Mouse (Mus musculus) kidney, embryonic 14.5 days (tissue): ENCODE measurements around the gene Cmss1. TPM values are rescaled to one million over a fixed set of nuclear protein-coding genes. Genes with fewer than 3 reads are reported as not detected.

Experiments used
- ATAC-seq: fragments of 200-750 bp; cut with Nextera tagmentation; 2 replicates; pipeline ENCODE4 v1.8.0; 2017; ENCODE audit warnings: moderate number of reproducible peaks, mild to moderate bottlenecking, moderate TSS enrichment, moderate library complexity; ENCODE audit not compliant: low FRiP score, low TSS enrichment
- H3K27ac ChIP-seq: fragments of 300-500 bp; sonication (generic); 2 replicates; pipeline ENCODE4 v1.5.1; 2014; ENCODE audit warnings: low read depth, mild to moderate bottlenecking, low read length, moderate library complexity, mixed read lengths
- H3K27me3 ChIP-seq: fragments of 300-500 bp; sonication (generic); 2 replicates; pipeline ENCODE4 v1.6.1; 2014; ENCODE audit warnings: mild to moderate bottlenecking, low read length; ENCODE audit not compliant: control insufficient read depth, insufficient read depth
- H3K36me3 ChIP-seq: fragments of 300-500 bp; sonication (generic); 2 replicates; pipeline ENCODE4 v1.6.1; 2014; ENCODE audit warnings: low read length, mixed read lengths; ENCODE audit not compliant: control insufficient read depth, insufficient read depth
- H3K4me1 ChIP-seq: fragments of 300-500 bp; sonication (generic); 2 replicates; pipeline ENCODE4 v1.6.1; 2014; ENCODE audit warnings: low read length, mixed read lengths; ENCODE audit not compliant: control insufficient read depth, insufficient read depth
- H3K4me2 ChIP-seq: fragments of 300-500 bp; sonication (generic); replicated peaks from 2 replicates; pipeline ENCODE4 v1.6.1; 2014; ENCODE audit warnings: low read depth, mild to moderate bottlenecking, low read length
- H3K4me3 ChIP-seq: fragments of 300-500 bp; sonication (generic); 2 replicates; pipeline ENCODE4 v1.5.1; 2014; ENCODE audit warnings: mild to moderate bottlenecking, low read length
- H3K9ac ChIP-seq: fragments of 300-500 bp; sonication (generic); 2 replicates; pipeline ENCODE4 v1.6.1; 2014; ENCODE audit warnings: low read depth, mild to moderate bottlenecking, low read length, moderate library complexity
- H3K9me3 ChIP-seq: fragments of 300-500 bp; sonication (generic); 2 replicates; pipeline ENCODE4 v1.6.1; 2016; ENCODE audit warnings: low read length; ENCODE audit not compliant: control insufficient read depth
- WGBS: fragments of 180-500 bp; shearing (Covaris S2); extraction: QIAGEN DNeasy Blood & Tissue Kit; methylation state at CpG from one replicate; pipeline ENCODE4 v1.1.7; 2014; 5-methylcytosine and 5-hydroxymethylcytosine counted together
- polyA plus RNA-seq: library from polyadenylated mRNA; unstranded; fragments of >200 nt; fragmentation: Nextera tagmentation; extraction: Ambion mirVana; gene quantifications from 2 replicates; pipeline ENCODE4 v1.2.1, GENCODE M21; 2014

Gene Cmss1
- polyA plus RNA-seq, 1 experiment from 2014 or later: 63.4 TPM

DNA sequence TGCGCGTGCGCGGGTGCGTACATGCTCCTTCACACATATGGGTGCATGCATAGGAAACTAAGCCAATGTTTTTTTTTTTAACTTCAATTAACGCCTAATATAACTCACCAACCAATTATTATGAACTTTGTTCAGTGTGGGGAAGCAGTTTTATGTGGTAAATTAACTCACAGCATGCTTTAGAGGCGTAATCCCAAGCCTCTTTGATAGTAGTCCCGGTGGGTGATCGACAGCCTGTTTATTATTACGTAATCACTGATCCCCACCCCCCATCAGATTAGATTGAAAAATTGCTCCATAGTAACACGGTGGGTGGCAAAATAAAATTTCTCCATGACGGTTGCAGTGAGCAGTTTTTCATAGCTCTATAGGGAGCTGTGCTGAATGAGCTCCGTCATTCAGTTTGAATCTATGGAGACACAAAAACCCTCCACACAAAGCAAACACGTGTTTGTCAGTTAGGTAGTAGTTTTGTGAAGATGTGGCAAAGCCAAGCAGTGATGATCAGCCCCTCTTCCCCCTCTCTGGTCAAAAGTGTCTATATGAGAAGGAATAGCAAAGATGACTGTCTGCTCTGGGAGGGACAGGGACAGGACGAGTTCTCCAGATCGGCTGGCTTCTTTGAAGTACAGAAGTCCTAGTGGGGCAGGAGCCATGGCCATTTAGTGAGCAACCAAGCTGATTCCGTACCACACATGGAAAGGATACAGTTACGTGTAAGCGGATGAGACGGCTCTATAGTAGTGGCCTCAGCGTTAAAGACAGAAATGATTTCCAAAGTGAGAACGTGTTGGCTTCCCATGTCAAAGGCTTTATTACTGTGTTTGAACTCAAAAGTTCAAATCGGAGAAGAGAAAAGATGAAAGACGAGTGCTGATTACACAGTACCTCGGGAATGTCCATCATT lies 303.6 kb downstream of the Cmss1 start:
- H3K4me1 ChIP-seq: no peaks in the 10 kb centered on the region
- H3K4me3 ChIP-seq: no peak overlapping the region
- H3K27ac ChIP-seq: no peak overlapping the region
- no peaks in the 10 kb centered on the region for H3K9me3 ChIP-seq
- H3K27me3 ChIP-seq: no peaks in the 10 kb centered on the region
- no peak for ATAC-seq
- H3K4me2 ChIP-seq: no peak overlapping the region
- H3K9ac ChIP-seq: no peak overlapping the region
- no peaks in the 10 kb centered on the region for H3K36me3 ChIP-seq
- WGBS: 86% methylated on average over 25 of the region's 25 CpGs

DNA sequence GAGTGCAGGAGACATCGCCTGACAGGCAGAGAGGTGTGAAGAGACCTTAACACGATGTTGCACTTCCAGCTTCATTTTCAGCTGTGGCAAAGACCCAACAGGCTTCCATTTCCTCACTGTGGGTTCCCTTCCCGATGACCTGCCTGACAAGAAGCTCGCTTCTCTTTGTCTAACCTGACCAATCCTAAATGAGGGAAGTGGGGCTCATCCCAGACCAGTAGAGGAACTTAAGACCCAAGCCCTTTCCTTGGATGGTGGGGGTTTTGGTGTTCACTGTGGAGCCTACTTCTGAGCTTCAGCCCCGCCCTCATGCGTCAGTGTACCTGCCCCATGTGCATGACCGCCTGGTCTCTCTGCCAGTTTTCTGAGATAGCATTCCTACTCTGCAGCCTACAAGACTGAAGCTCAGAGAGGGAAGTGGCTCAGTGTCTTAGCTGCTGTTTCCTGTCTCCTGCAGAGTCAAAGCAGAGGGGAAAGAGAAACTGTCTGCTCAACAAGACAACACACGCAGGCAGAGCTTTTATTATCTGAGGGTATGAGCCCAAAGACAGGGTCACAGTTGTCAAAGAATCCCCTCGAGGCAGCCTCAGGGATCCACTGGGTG lies 305.1 kb downstream of the Cmss1 start:
- no peaks in the 10 kb centered on the region for H3K36me3 ChIP-seq
- no peak overlapping the region for H3K4me2 ChIP-seq
- no peaks in the 10 kb centered on the region for H3K27me3 ChIP-seq
- H3K9ac ChIP-seq: no peak overlapping the region
- ATAC-seq: no peak
- H3K4me1 ChIP-seq: no peaks in the 10 kb centered on the region
- no peak overlapping the region for H3K27ac ChIP-seq
- no peaks in the 10 kb centered on the region for H3K9me3 ChIP-seq
- WGBS: 77% methylated on average over 9 of the region's 9 CpGs
- no peak overlapping the region for H3K4me3 ChIP-seq

DNA sequence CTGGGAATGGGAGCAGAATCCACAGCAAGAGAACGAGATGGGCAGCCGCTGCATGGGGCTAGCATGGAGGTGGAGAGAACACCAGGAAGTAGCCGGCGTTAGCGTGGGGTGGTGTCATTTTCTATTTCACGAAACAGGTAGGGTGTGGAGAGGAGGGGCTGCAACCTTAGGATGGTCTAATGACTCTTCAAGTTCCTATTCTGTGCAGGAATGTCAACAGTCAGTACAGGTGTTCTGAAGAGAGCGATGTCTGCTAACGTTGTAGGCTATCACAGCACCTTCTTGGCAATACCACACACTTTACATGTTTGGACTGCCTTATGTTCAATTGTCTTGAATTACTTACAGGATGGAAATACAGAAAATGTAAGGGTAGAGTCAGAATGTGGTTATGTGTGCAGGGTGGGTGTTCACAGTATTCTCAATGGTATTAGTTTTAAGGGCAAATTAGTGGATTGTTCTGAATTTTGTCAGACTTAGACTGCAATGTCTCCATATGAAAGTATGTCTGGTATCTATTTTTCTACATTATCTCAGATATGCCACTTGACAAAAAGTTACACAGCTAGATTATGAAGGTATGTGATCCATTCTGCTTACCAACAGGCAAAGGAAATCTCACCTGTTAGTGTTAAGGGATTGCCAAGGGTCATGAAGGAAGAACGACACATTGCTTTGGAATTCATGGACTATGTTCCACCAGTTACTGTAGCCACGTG lies 311.3 kb downstream of the Cmss1 start:
- Histone ChIP-seq H3K4me3 (no peak overlapping the region), H3K9ac (no peak overlapping the region), H3K4me1 (no peaks in the 10 kb centered on the region), H3K36me3 (no peaks in the 10 kb centered on the region), H3K9me3 (no peaks in the 10 kb centered on the region), H3K4me2 (no peak overlapping the region), H3K27me3 (no peaks in the 10 kb centered on the region), H3K27ac (no peak overlapping the region)
- 80% methylated on average over 10 of the region's 10 CpGs for WGBS
- ATAC-seq: no peak

DNA sequence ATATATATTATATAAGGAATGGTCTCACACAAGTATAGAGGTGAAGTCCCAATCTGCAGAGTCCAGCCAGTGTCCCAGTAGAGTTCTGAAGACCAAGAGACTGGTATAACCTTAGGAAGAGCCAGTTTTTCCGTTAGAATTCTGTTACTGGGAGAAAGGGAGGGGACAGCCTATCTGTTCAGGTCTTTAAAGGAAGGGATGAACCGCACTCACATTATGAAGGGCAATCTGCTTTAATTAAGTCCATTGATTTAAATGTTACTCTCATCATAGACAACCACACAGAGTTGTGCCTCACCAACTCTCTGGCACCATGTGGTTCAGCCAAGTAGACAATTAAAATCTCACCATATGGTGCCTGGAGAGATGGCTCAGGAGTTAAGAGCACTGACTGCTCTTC lies 313.9 kb downstream of the Cmss1 start, which contains the start of gene Tmem30c:
Gene Tmem30c, minus strand, starts transcription at position 101 of the 400 bp plus-strand sequence.
- Histone ChIP-seq H3K4me3 (no peak within 1 kb of the TSS), H3K36me3 (no peaks in the 10 kb centered on the region), H3K9me3 (no peaks in the 10 kb centered on the region), H3K27me3 (no peaks in the 10 kb centered on the region), H3K9ac (no peak within 1 kb of the TSS), H3K4me2 (no peak within 1 kb of the TSS), H3K27ac (no peak within 1 kb of the TSS), H3K4me1 (no peaks in the 10 kb centered on the region)
- WGBS: 86% methylated on average over 2 of the region's 2 CpGs
- ATAC-seq: no peak

DNA sequence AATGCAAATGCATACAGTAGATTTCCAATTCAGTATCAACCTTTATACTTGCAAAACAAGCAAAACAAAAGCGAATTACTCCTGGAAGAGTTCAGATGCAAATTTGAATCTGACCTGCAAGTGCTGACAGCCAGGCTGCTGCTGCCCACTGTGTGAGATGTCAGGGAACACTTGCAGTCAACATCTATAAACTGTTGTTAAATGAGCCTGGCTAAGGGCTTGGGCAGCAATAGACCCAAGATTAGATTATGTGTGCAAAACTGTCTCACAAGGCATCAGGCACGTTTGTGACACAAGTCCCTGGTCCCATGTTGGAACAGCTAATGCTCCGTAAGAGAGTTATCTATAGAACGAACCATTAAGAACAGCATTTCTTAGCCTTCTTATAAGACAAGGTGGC lies 314.4 kb downstream of the Cmss1 start:
- Histone ChIP-seq H3K4me2 (no peak overlapping the region), H3K27ac (no peak overlapping the region), H3K4me3 (no peak overlapping the region), H3K27me3 (no peaks in the 10 kb centered on the region), H3K36me3 (no peaks in the 10 kb centered on the region), H3K4me1 (no peaks in the 10 kb centered on the region), H3K9ac (no peak overlapping the region), H3K9me3 (no peaks in the 10 kb centered on the region)
- no peak for ATAC-seq
- WGBS: 75% methylated on average over 4 of the region's 4 CpGs

DNA sequence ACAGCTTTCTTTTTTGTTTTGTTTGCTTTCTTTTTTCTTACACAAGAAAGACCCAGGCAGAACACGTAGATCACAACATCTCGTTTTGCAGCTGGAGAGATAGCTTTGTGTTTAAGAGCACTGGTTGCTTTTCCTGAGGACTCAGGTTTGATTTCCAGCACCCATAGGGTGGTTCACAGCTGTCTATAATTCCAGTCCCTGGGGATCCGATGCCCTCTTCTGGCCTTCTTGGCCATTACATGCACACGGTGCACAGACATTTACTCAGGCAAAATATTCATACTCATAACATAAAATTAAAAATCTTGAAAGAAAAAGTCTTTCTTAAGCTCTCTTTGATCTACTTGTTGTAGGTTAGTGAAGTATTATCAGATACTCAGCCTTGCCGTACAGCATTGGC lies 315.0 kb downstream of the Cmss1 start:
- no peaks in the 10 kb centered on the region for H3K36me3 ChIP-seq
- no peak overlapping the region for H3K4me3 ChIP-seq
- no peaks in the 10 kb centered on the region for H3K27me3 ChIP-seq
- no peaks in the 10 kb centered on the region for H3K9me3 ChIP-seq
- H3K4me1 ChIP-seq: no peaks in the 10 kb centered on the region
- ATAC-seq: no peak
- WGBS: 94% methylated on average over 5 of the region's 5 CpGs
- no peak overlapping the region for H3K9ac ChIP-seq
- no peak overlapping the region for H3K27ac ChIP-seq
- H3K4me2 ChIP-seq: no peak overlapping the region

DNA sequence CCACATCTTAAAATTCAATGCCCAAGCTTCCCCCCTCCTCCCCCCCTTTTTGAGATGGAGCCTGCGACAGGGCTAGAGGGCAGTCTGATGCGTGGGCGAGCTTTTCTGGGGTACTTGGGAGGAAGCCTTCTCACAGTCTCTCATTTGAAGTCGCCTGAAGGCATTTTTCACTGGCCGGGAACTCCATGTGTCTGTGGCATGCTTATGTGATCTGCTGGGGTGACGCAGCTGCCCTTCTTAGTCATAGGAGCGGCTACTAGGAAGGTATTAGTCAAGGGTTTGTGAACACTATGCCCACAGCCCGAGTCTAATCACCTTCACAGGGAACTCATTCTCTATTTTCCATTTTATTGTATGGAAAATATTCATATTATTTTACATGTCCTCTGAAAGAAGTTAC lies 325.2 kb downstream of the Cmss1 start:
- Histone ChIP-seq H3K27me3 (no peaks in the 10 kb centered on the region), H3K27ac (no peak overlapping the region), H3K9ac (no peak overlapping the region), H3K4me3 (no peak overlapping the region), H3K4me1 (no peaks in the 10 kb centered on the region), H3K9me3 (no peaks in the 10 kb centered on the region), H3K36me3 (no peaks in the 10 kb centered on the region), H3K4me2 (no peak overlapping the region)
- ATAC-seq: no peak
- WGBS: 68% methylated on average over 8 of the region's 8 CpGs

DNA sequence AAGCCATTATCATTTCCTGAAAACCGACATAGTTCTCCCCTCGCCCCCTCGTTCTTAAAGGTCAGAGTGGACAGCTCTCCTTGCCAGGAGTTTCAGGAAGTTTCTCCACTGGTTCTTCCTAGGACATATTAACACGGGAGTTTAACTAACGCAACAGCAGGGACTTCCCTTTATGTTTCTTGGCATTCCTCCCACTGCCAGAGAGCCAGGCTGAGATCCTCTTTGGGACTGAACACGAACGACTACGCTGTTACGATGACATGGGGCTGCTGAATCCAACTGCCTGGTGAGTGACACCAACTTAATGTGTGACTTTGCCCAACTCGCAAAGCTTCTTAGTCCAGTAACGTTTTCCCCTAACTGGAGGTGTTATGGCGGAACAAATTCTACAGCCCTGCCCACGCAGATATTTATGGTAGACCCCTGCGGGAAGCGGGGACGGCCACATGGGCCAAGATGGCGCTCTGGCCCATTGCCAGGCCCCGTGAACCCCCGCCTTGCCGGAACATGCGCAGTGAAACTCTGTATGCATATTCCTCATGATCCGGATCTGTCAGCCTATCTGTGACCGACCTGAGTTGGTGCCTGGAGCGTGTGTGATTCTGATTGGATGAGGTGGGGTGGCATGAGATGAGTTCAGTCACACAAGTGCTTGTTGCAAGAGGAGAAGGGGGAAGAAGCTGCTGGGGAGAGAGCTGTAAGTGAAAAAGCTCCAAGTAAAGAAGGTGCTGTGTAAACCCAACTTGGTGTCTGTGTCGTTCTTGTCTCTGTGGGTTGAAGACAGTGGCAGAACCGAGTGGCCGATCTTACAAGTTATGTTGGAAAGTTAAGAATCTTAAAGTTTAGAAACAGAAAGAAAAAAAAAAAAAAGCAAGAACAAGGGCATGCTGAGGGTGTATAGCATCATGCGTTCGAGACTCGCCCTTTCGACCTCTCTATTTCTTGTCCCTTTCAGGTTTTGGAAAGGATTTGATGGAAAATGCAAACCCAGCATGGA lies 326.1 kb downstream of the Cmss1 start:
- H3K36me3 ChIP-seq: no peaks in the 10 kb centered on the region
- H3K4me3 ChIP-seq: no peak overlapping the region
- H3K9me3 ChIP-seq: no peaks in the 10 kb centered on the region
- H3K27me3 ChIP-seq: no peaks in the 10 kb centered on the region
- H3K4me2 ChIP-seq: no peak overlapping the region
- no peak overlapping the region for H3K27ac ChIP-seq
- no peaks in the 10 kb centered on the region for H3K4me1 ChIP-seq
- no peak for ATAC-seq
- no peak overlapping the region for H3K9ac ChIP-seq
- 86% methylated on average over 31 of the region's 31 CpGs for WGBS
